Mouse (Mus musculus) gastrocnemius, adult 2 months (tissue): ENCODE data around the gene Mrtfa. TPM values are rescaled to one million over a fixed set of nuclear protein-coding genes. Genes with fewer than 3 reads are reported as not detected.

Experiments used
- DNase-seq: peaks from one replicate; pipeline ENCODE4 v3.0.0; 2022
- H3K27ac ChIP-seq: fragments of 200-600 bp; 2 replicates; pipeline ENCODE4 v1.8.1; 2022; ENCODE audit warnings: mild to moderate bottlenecking
- H3K4me3 ChIP-seq: fragments of 200-600 bp; 2 replicates; pipeline ENCODE4 v1.8.1; 2022; ENCODE audit warnings: mild to moderate bottlenecking, moderate library complexity
- CTCF ChIP-seq: fragments of 200-600 bp; IDR thresholded peaks from 2 replicates; pipeline ENCODE4 v1.8.1; 2022; ENCODE audit warnings: antibody characterized with exemption, mild to moderate bottlenecking, moderate library complexity
- intact Hi-C: fragments of 180-260 bp; cut with DNase I; formaldehyde crosslinking; loops from one replicate; pipeline ENCODE4 v1.15.1; 2025
- total RNA-seq, 2 experiments: library from RNA; stranded (reverse); gene quantifications; 2 replicates each; pipeline ENCODE4 v1.2.3; 2021

Gene Mrtfa
- total RNA-seq, 2 experiments from 2014 or later, result 18.8 to 28.1 TPM

DNA sequence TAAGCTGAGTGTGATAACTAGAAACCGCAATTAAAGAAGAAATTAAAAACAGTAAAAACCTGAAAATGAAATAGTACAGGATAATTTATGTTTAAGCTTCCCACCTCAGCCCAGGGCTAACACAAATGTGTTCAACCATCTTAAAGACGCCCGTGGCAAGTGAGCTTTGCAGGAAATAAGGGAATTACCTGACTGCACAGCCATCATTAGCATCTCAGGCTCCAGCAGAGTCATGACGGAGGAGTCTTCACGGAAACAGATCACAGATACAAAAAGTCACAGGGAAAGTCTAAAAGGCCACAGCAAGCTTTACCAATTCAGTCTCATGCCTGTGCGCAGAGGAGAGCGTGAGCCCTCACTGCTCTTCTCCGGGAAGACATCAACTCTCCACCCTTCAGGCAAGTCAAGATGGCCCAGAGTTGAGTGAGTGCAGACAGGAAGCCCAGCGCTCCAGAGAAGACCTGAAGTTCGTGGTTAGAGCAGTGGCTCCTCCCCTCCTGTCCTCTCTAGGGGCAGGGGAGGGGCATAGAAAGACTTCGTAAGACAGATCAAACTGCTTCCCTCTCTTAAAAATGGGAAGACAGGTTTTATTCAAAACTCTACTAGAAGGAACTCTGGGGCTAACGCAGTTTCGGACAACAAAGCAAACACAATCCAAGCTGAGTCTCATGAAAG is 85.8 kb downstream of the Mrtfa start:
- Histone ChIP-seq H3K27ac (peak overlapping the region; percentile 50), H3K4me3 (peak overlapping the region; percentile 58)
- intact Hi-C loops, result no loop called here
- TF ChIP-seq CTCF, result no peak
- DNase-seq, result peak; percentile 48

DNA sequence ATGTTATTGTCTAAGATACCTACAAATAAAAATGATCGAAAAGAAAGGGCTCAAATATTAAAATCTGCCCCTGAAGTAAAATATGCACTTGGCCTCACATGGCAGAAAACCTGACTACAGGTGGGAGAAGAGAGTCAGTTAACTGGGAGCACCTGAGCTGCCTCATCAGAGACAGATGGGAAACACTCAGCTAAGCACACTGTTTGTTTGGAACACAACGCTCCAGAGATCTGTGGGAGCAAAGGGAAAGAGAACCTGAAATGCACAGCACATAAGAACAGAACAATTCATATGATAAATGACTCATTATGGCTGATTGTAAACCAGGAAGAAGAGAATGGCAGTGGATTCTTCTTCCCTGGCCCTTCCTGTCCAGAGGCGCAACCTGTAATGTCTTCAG is 87.1 kb downstream of the Mrtfa start:
- Histone ChIP-seq H3K27ac (peak overlapping the region; percentile 50), H3K4me3 (peak overlapping the region; percentile 58)
- no peak for TF ChIP-seq CTCF
- DNase-seq, result no peak
- intact Hi-C loops, result no loop called here

DNA sequence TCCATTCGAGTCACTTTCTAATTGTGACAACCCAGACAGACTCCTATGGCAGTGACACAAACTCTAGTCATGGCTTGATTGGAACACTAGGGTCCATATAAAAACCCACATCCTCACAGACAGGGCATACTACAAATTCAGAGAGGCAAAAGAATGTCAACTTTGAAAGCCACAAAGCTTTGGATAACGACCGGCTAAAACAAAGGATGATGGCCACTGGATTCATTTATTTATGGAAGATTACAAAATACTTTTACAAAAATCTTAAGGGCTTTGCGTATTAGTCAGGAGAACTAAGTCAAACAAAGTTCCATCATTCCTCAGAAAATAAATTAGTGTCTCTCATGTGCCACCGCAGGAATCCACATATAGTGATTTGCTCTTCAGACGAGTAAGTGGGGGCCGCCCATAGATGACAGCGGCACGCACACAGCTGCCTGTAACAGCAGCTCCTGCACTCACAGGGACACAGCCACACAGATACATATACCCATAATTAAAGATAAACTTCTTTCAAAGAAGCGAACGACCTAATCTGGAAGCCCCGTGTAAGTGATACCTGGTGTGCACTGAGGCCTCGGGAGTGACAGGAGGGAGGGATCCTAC is 88.2 kb downstream of the Mrtfa start:
- no peak overlapping the region for H3K4me3 ChIP-seq
- no peak overlapping the region for H3K27ac ChIP-seq
- intact Hi-C loops, result no loop called here
- no peak for DNase-seq
- no peak for TF ChIP-seq CTCF

DNA sequence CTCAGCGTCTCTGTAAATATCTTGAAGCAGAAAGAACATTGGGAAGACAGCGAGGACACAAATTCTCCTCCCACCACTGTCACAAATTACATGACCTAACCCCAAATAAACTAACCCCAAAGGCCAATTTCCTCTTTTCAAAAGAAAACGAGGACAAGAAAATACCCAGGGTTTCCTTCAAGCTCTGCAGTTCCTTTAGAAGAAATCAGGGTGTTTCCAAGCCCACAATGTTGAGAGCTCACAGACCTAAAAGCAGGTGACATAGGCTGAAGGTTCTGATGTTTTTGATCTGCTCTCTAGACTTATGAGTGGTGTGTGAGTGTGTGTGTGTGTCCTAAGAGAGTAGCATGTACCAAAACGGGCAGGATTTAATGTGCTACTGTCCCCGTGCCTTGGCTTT is 89.2 kb downstream of the Mrtfa start:
- TF ChIP-seq CTCF, result no peak
- intact Hi-C loops, result no loop called here
- no peak for DNase-seq
- no peak overlapping the region for H3K4me3 ChIP-seq
- H3K27ac ChIP-seq, result no peak overlapping the region; the same call in 1 of the 2 replicates

DNA sequence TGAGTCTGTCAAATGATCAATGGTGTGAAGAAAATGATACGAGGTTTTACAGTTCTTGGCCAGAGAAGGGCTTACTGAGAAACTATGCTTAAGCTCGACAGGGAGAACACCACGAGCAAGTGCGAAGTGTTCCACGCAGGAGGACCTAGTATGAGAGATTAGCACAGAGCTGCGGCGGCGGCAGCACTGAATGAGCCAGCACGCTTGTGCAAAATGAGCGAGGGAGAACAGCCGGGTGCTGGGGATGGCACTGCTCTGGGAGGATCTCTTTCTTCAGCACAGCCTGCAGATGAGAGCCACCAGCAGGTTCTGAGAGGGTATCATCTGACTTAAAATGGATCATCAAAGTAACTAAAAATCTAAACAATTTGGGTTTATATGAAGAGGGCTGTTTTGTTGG is 91.3 kb downstream of the Mrtfa start:
- intact Hi-C loops, result no loop called here
- no peak overlapping the region for H3K4me3 ChIP-seq
- no peak for TF ChIP-seq CTCF
- DNase-seq, result no peak
- no peak overlapping the region for H3K27ac ChIP-seq

DNA sequence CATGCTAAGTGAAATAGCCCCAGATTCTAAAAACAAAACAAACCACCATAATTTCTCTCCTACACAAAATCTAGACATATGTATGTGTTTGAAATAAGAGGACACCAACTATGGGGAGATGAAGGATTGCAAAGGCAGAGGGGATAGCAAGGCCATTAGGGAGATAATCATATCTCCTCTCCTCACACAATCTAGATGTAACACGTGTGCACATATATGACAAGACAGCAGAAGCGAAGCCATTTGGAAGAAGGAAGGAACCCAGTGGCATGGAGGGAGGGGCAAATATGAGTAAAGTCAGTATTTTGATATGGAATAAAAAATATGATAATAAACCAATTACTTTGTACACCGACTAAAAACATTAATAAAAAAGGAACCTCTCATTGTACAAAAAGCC is 91.9 kb downstream of the Mrtfa start:
- no peak for TF ChIP-seq CTCF
- intact Hi-C loops, result no loop called here
- DNase-seq, result no peak
- H3K4me3 ChIP-seq, result no peak overlapping the region
- H3K27ac ChIP-seq, result no peak overlapping the region

DNA sequence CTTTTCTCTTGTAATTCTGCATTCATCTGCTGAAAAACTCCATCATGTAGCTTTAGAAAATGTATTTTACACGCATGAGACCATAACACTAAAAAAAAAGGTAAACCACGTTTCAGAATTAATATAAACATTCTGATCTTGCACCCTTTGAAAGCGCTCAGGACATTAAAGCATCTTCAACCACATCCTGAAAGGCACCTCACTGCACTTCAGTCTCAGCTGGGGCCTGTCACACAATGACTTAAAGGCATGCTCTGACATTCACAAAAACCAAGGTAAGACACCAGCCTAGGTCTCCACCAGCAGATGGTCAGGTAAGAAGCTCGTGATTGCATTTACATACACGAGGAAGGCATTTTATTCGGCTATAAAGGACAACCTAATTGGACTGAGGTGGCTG is 92.7 kb downstream of the Mrtfa start:
- intact Hi-C loops, result no loop called here
- no peak overlapping the region for H3K27ac ChIP-seq
- no peak overlapping the region for H3K4me3 ChIP-seq
- no peak for DNase-seq
- TF ChIP-seq CTCF, result no peak

DNA sequence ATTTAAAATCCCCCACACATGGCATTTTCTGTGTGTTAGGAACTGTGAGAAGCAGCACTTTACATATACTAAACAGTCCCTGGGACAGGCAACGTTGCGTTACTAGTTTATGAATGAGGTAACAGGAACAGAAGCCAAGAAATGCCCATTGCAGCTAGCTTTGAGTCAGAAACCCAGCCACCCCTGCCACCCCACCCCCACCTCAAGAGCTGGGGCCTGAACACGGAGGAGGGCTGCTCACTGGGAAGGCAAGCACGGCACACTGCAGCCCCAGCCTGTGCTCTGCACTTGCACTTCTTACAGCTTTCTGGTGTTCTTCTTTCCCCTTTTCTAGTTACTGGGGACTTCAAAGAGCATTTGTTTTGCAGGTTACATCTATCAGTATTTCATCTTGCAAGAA is 93.1 kb downstream of the Mrtfa start:
- no peak overlapping the region for H3K27ac ChIP-seq
- DNase-seq, result no peak
- TF ChIP-seq CTCF, result no peak
- no peak overlapping the region for H3K4me3 ChIP-seq
- intact Hi-C loops, result no loop called here

DNA sequence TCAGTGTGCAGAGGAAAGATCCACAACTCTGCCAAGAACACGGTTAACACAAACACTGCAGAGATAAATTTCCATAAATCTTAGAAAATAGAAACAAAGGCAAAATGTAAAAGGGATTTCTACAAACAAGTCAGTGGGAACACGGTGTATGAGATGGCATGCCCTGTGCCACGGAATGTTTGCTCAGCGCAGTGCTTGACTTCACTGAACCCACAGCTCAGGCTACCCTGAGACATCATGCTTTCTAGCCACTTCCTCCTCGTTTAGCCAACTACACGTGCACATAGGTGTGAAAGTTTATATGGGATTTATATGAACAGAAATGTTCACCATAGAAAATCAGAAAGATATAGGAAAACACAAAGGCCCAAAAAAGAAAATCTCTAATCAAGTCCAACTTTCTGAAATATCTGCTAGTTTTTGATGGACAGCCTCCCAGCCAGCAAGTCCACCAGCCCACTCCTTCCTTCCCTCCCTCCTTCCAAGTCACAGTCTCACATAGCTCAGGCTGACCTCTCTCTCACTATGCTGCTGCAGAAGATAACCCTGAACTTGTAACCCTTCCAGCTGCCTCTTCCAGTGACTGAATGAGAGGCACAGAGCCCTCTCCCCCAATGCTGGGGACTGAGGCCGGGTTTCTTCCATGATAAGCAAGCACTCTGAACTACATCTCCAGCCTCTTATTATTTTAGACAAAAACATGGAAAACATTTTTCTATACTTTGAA is 94.1 kb downstream of the Mrtfa start:
- TF ChIP-seq CTCF, result no peak
- intact Hi-C loops, result no loop called here
- no peak overlapping the region for H3K4me3 ChIP-seq
- 0 out of 2 replicates have a peak overlapping the region, but pooled peaks have one; percentile 1 for H3K27ac ChIP-seq
- DNase-seq, result no peak

DNA sequence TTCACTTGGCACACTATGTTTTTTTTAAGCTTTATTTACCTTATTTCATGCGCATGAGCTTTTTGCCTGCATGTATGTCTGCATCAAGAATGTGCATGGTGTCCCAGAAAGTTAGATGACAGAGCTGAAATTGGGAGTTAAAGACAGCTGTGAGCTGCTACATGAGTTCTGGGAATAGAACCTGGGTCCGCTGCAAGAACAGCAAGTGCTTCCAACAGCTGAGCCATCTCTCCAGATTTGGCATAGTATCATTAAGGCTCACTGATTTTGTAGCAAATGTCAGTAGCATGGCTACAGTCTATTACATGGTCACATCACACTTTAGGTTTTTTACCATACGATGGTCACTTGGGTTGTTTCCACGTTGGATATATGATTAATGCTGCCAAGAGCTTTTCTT is 97.5 kb downstream of the Mrtfa start:
- DNase-seq, result no peak
- Histone ChIP-seq H3K27ac (no peak overlapping the region), H3K4me3 (no peak overlapping the region)
- TF ChIP-seq CTCF, result no peak
- intact Hi-C loops, result no loop called here

DNA sequence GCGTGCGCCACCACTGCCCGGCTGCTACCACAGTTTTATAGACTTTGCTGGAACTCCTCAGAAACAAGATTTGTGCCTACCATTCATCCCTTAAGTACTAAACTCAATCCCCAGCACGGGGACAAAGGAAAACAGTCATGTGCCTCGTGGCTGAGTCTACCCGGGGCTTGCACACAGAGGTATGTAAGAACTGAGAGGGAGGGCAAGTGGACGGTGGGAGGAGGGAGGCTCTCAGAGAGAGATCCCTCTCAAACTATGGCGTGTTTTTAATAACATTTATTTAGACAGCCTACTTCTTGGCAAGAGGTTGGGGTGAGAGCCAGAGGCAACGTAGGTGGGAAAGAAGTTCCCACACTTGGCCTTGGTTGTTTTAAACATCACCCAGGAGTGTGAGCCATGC is 98.8 kb downstream of the Mrtfa start:
- H3K27ac ChIP-seq, result no peak overlapping the region
- intact Hi-C loops, result no loop called here
- no peak for TF ChIP-seq CTCF
- no peak overlapping the region for H3K4me3 ChIP-seq
- no peak for DNase-seq

DNA sequence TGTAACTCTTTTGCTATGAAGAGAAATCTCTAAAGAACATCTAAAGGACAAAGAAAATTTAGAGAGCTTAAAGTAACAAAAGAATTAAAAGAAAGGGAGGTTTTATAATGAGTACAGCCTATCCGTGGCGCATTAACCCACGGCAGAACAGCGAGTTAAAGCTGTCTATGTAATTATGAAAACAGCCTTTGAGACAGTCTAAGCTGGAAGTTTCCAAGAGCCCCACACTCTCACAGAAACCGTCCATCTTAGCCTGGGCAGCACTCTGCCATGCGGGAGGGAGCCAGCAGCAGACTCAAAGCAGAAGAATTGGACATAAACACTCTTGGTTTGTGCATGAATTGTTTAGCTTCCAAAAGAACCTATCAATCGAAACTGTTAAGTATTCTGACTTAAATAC is 103.0 kb downstream of the Mrtfa start:
- TF ChIP-seq CTCF, result no peak
- peak overlapping the region; percentile 71 for H3K27ac ChIP-seq
- intact Hi-C loops, result no loop called here
- no peak for DNase-seq
- H3K4me3 ChIP-seq, result no peak overlapping the region

DNA sequence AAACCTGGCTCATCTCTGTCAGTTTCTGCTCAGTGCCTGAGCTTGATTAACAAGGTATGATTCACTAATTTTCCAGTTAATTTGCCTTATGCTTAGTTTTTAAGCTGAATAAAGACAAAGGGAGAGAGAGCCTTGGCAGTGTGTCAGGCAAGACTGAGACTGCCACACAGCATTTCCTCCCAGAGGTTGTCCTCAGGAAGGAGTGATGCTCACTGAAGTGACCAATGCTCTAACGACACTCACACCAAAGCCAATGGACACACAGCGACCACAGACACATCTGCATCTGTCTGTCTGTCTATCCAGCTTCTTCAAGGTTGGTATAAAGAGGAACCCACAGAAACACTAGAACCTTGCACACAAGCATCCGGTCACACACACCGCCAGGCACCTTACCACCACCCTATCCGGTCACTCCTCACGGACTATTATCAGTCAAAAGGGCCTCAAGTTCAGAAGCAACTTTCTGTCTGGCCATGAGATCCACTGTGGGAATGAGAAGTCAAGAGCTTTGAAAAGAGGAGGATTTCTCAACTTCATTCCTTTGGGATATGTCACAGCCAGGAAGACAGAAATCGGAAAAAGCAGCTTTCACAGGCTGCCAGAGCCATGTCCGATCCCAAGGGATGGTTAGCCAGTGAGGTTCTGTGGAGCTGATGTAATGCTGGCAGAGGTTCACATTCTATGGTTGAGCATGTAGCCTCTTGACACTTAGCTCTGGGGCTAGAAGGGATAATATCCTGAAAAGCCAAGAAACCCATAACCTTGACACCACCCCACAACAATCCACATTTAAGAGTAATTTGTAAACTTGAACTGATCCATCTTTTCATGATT is 103.7 kb downstream of the Mrtfa start:
- peak; percentile 64 for DNase-seq
- peak overlapping the region; percentile 15 for H3K4me3 ChIP-seq
- intact Hi-C loops, result no loop called here
- peak overlapping the region; percentile 71 for H3K27ac ChIP-seq
- no peak for TF ChIP-seq CTCF
